Mouse (Mus musculus) cerebellum, adult 2 months (tissue): Measurements from ENCODE around the gene Lrrc66.

Experiments
- CTCF ChIP-seq: fragments of 200-500 bp; IDR thresholded peaks from 2 replicates; pipeline ENCODE4 v1.5.1; 2011; ENCODE audit warnings: low read depth, mild to moderate bottlenecking, control low read depth, low read length, moderate library complexity, borderline replicate concordance; ENCODE audit not compliant: insufficient read depth
- POLR2A ChIP-seq: fragments of 200-500 bp; IDR thresholded peaks from 2 replicates; pipeline ENCODE4 v1.6.1; 2011; ENCODE audit warnings: low read length, control low read depth, borderline replicate concordance; ENCODE audit not compliant: insufficient read depth

GRCm38 (mm10) chr5:73642091-73642490 is 9.8 kb upstream of the Lrrc66 start:
- TF ChIP-seq POLR2A = no peak
- peak; percentile 39; the same call in 1 of the 2 replicates for TF ChIP-seq CTCF
